Mouse (Mus musculus): ENCODE data around the gene Tgm3.

The Tgm3 gene

DNA sequence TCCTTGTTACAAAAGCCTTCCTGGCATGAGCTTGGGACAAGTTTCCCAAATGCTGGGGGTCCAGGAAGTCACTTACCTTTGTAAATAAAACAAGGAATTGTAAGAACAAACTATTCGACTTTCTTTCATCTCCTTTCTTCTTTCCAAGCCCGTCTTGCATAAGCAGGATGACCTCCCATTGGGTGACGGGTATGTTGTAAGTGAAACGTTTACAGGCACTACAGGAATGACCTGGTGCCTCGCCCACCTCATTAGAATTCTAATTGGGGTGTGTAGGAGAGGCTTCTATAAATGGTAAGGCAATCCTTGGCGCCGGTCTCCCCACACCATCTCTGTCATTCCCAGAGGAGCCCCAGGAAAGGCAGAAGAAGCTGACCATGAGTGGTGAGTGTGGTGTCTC, at the start of gene Tgm3:
TSS of gene Tgm3 (plus strand) at position 324 of the 400 bp plus-strand sequence.
- DNase-seq: no peak

DNA sequence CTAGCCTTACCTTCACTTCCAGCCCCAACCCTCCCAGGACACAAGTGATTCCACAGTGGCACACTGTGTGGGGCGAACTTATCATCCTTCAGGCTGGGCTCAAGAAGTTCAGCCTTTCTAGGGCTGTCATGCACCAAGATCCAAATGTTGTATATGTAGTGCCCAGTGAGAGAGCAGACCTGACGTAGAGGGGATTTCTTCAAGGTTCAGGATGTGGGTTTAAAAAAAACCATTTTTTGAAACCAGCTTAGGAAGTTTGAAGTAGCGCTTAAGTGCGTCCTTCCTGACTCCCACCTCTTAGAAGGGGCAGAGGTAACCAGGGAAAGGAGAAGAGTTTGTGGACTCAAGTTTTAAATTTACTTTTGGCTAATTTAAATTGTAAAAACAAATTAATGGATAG, 31.5 kb upstream of the Tgm3 start:
- no peak for DNase-seq

DNA sequence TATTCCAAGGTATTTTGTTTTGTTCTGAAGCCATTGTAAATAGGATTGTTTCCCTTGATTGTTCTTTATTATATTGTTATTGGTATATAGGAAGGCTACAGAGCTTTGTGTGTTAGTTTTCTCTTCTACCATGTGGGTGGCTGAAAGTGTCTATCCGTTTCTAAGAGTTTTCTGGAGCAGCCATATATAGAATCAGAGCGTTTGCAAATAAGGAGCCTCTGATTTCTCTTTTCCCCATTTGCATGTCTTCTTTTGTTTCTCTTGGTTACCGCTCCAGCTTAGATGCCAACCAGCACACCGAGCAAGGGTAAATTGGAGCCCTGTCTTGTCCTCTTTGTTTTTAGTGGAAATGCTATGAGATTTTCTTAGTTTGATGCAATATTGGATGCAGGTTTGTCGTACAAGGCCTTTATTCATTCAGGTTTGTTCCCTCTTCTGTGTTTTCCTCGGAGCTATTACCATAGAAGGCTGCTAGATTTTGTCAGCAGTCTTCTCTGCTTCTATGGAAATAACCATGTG, 24.6 kb upstream of the Tgm3 start:
- DNase-seq: no peak

DNA sequence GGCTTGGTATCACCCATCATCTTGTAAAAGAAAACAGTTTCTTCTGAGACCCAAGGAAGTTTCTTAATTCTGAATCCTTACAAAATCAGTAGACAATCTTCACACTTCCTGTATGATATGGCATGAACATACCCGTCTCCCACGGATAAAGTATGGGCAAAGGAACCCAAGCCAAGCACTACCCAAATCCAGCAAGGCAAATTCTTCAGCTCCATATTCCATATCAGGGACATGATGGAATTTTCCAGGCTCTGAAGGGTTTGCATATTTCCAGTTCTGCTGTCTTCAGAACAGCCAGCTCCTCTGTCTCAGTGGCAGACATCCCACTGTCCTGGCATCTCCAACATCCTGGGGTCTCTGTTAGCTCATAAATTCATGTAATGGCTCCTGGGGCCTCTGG, 22.5 kb upstream of the Tgm3 start:
- no peak for DNase-seq

DNA sequence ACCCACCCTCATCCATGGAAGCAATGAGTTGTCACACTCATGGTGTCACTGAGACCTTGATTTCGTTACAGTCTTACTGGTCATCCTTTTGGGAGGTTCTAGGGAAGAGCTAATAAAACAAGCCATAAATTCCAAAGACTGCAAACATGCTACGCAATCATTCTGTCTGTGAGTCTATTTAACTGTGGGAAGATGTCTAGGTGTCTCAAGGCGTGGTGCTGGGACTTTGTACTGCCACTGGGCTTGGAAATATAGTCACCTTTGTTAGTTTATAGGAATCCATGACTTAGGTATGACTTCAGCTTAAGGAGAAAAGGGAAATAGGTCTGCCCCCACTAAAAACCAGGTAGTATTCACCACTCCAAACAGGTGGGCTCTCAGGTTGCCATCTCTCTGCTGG, 17.7 kb upstream of the Tgm3 start:
- no peak for DNase-seq

DNA sequence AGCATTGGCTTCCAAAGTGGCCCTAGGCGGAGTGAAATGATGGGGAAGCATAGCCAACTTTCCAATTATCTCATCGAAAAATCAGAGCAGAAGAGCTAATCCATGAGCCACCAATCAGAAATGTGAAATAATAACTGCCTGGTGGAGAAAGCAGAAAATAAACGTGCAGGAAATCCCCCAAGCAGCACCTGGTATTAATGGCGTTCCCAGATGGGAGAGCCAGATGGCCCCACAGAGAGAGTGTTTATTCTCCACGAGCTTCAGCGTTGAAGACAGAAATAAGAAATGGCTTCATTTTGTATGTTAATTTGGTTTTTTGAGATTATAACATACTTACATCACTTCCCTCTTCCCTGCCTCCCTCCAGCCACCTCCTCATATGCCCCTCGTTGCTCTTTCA, 13.7 kb upstream of the Tgm3 start:
- DNase-seq: no peak

DNA sequence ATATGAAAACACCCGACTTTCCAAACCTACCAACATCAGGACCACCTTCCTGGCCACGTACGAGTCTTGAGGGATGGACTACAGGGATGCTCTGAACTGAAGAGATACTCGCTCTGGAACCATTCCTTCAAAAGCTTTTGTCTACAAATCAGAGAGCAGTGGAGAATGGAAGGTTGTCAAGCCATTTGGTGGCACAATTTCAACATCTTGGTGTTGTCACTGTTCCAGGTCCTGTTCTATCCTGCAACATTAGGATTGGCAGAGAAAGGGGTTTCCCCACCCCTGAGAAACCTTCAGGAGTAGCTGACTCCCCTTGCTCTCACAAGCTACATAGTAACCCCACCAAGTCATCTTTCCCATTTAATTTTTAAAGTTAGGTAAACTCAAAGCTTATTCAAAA, 12.9 kb upstream of the Tgm3 start:
- DNase-seq: no peak

DNA sequence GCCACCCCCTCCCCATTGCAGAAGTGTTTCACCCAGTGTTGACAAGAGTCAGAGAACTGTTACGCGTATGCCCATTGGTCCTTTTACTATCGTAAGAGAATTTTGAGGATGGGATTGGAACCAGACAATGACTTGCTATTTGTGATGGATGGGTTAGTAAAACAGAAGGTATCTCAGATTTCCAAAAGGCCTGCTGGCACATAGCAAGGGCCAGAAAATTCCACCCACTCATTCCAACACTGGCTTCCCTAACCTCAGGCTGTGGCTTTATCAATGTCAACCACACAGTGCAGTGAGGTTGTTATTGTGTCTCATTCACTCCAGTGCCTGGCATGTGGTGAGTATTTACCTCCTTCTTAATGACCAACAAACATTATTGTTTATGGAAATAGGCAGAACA, 11.5 kb upstream of the Tgm3 start:
- no peak for DNase-seq

DNA sequence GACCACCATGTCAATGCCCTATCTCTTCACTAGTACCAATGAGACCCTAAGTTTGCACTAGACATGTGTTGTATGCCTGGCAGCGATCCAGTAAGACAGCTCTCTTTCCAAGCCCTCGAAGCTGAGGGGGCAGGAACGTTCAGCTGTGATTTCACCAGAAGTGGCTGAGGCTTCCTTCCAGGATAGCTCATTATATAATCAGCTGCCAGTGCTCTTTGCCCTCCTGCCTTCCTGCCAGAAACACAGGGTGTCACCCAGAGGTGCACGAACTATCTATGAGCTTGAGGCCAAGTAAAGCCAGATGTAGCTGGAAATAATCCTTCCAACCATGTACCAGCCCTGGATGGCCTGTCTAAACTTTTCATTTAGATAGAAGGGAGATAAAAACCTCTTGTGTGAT, 8.1 kb upstream of the Tgm3 start:
- DNase-seq: peak; percentile 80 to 84

DNA sequence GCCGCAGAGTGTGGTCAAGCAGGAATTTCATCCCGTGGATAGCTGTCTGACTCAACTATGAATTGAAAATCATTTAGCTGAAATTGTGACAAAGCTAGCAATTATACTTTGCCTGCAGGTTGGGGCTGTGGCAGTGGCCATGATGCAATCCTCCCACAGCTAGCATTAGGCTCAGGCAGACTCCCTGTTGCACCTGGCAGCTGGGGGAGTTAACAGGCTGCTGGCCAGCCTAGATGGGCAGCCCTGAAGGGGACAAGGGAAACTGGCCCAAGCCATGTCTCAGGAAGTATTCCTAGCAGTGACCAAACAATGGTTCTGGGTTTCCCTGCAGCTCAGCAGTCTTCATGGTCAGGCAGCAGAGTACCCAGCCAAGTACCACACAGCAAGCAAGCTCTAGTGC, 2.8 kb upstream of the Tgm3 start:
- DNase-seq: no peak

DNA sequence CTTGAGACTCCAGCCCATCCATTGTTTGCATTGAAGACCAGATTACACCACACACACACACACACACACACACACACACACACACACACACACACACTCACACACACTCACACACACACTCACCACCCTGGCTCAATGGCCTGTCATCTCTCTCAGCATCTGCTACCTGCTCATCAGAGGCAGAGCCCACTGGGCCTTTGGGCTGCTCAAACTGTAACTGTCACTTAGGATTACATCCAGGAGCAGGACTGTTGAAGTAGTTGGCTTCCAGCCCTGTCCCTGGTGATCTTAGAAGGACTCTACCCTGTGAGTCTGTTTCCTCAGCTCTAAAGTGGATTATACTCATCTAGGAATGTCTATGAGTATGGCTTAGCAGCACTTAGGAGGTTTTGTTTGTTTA, 1.5 kb downstream of the Tgm3 start:
- no peak for DNase-seq

DNA sequence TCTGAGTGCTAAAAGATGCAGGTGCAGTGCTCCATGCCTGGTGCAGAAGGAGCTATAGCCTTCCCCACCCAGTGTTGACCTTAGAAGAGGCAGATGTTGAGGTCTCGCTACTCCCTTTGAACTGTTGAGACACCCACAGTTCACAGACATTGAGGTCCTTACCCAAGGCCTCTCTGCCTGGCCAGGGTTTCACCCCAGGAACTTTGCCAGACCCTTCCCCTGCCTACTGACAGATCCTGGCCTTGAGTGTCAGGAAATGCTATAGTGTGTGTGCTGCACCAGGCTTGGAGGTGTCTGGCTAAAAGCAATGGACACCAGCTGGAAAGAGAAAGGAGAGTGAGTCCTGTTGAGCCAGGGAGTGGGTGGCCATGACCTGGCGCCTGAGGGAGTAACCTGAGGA, 3.0 kb downstream of the Tgm3 start:
- DNase-seq: no peak

DNA sequence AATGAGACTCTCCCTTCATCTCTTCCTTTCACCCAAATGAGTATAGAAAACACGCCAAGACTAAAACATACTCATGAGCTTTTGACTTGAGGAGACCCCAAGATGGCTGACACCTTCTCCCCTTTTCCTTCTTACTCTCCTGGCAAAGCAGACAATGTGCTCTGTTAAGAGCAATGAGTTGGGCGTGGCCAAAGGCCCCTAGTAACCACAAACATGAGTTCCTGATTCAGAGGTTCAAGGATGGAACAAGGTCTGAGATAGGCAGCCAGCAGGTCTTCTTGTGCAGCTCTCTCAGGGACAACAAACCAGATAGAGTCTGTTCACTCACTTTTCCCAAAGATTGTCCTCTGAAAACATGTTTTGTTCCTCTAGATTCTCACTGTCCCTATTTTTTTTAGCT, 5.9 kb downstream of the Tgm3 start:
- no peak for DNase-seq

DNA sequence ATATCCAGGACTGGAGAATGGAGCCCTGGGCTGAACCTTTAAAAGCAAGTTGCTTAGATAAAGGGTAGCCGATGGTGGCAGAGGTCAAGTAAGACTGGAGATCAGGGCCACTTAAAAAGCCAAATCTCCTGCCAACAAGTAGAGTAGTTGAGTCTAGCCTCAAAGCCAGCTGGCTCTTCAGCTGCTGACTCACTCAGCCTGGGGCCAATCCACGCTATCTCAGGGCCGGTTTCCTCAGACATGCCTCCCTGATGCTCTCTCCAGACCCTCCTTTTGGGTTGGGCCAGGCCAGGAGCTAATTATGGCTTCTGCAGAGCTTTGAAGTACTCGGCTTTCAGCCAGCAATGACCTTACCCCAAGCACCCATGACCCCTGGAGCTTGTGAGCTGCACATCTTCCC, 15.7 kb downstream of the Tgm3 start:
- no peak for DNase-seq

DNA sequence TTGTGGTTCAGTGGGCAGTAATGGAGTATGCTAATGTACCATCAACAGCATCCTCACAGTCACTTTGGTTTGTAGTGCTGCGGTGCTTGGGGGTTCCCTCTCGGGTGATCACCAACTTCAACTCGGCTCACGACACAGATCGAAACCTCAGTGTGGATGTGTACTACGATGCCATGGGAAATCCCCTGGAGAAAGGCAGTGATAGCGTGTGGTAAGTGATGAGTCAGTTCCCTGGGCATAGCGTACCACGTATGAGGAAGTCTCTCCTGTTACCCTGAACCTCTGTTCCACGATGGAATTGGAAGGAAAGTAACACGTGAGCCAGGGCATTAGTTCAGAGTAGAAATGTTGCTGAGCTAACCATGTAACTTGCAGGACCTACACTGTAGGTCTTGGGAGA, 17.7 kb downstream of the Tgm3 start:
- no peak for DNase-seq

DNA sequence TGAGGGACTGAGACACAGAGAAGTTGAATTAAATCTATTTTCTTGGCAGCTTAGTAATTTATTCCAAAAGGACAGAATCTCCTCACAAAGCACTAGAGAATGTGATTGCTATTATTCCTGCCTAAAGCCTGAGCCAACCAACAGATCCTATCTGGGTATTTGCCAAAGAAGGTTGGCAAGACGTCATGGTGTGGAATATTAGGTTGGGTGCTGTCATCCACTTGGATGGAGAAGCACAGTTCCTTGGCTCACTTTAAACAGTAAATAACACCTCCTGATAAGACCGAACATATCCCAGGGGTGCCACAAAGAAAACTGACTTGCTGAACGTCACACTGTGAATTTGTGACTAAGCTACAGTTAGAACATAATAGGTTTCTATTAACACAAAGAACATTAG, 20.5 kb downstream of the Tgm3 start:
- DNase-seq: no peak

DNA sequence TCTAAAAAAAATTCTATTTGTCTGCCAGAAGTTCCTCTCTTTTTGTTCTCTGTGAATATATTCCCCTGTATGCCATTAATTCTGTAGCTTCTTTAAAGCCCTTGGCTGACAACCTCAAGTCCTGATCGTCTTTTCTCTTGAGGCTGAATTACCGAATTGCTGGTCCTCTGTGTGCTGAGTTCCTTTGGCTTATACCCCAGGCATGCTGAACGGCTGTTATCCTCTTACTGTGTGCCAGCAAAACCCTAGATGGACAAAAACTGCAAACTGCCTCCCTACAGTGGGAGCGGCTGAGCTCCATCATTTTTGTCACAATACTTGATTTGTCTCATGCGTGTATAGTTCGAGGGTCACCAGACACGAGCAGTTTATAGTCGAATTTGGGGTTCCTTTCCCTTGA, 24.7 kb downstream of the Tgm3 start:
- DNase-seq: no peak

DNA sequence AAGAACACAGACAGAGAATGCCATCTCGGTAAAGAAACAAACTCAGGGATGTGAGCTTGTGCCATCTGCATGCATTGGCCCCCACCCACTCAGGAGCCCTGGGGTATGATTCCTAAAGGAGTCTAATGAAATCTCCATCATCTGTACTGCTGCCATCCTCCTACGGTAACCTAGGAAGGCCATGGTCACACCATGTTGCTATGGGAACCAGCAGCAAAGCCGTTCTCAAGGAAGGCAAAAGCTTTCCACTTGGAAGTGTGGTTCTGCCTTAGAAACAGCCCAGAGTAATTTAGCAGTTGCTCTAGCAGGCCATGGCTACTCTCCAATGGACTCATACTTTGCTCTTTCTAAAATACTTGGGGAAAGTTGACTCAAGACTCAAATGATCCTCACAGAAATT, 26.8 kb downstream of the Tgm3 start:
- no peak for DNase-seq

DNA sequence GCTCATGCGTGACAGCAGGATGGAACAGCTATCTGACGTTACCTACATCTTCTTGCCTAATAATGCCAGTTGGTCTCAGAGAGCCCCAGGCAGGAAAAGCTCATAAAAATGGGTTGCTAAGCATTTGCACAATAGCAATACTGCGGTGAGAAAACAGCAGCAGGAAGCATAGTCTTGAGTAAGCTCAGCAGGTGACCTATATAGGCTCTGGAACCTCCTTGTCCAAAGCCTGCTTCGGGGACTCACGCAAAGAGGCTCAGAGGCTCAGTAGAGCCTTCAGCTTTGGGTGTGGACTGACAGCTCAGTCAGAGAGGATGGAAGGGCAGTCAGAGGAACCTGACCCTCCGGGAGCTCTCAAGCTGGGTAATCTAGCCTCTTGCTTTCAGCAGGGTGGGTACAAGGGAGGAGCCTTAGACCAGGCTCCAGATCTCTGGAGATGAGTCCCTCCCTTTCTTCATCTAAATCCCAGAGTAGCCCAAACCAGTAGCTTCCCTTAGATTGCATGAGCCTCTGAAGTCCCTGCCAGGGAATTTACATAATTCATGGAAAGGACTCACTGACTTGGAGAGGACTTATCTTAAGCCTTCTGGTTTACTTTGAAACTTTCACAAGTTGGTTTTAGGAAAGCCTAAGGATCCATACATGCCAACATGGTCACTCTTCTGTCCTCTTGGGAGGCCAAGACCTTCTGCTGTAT, 28.2 kb downstream of the Tgm3 start:
- DNase-seq: no peak

DNA sequence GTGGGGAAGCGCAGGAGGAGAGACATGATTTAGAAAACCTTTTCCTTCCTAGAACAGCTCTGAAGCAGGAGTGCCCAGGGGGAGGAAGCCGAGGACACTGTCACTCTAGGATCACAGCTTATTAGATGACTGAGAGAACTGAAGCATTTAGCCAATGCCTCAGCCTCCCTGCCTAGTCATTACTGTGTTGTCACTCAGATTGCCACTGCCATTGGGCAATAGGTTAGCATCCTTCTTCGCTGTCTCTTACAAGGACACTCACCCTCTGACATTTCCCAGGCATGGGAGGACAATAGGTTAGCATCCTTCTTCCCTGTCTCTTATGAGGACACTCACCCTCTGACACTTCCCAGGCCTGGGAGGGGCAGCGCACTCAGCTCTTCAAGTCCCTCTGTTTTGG, 31.7 kb downstream of the Tgm3 start:
- DNase-seq: no peak

DNA sequence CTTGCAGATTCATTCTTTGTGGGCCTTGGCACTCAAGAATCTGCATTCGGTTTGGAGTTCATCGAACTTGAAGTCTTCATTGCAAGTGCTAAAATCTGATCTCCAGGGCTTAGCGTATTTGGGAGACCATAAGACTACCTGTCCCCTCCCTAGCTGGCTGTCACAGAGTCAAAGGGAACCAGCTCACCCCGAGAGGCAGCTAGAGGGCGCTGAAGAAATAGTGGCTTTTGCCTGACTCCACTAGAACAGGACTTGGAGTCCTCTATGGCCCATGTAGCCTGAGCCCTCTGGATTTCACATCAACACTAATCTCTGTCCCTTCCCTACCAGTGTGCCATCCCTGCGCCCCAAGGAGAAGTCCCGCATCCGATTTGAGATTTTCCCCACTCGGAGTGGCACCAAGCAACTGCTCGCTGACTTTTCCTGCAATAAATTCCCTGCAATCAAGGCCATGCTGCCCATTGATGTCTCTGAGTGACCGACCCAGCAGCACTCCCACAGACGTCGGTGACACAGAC, 35.8 kb downstream of the Tgm3 start:
- no peak for DNase-seq

DNA sequence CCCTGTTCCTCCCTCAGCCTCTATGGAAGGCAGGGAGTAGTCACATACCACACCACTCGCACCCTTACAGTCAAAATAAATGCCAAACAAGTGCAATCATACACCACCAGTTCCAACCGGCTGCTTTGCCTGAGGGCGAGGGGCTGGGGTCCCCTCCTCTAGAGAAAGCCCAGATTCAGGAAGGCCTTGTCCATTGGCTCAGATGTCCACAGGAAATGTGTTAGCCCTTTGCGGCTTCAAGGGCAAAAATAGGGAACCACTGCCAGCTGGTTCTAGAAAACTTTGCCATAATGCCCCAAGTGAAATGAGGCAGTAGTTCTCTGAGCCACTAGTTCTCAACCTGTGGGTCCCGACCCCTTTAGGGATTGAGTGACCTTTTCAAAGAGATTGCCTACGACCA, 36.6 kb downstream of the Tgm3 start:
- no peak for DNase-seq

DNA sequence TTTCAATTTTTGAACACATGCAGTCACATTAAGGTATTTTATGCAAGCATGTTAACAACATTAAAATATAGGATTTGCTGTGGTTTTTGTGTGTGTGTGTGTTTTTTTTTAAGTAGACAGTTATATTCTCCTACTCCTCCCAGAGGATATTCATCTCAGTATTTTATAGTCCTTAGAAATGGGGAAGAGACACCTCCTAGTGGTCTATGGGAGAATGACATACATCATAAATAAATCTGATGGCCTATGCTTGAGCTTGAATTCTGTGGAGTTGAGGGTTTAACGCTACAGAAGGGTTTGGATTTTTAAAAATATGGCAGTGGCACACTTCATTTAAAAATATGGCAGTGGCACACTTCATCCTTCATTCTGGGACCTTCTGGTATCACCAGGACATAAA, 46.0 kb downstream of the Tgm3 start:
- no peak for DNase-seq

DNA sequence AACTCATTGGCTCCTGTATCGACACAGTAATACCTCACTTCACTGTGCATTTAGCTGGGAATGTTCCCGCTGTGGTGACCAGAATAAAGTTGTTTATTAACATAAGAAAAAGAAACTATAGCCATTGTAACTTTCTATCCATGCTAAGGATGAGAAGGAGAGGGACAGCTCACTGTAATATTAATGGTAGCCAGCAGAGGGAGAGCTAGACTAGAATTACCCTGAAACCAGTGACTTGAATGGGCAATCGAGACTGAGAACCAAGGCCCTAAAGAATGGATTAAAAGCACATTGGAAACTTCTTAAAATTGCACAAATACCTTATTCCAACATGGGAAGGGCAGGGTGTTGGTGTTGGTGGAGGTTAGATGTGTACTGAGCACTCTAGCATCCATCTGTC, 56.1 kb downstream of the Tgm3 start:
- DNase-seq: peak in 1 of 2 experiments; percentile 30

DNA sequence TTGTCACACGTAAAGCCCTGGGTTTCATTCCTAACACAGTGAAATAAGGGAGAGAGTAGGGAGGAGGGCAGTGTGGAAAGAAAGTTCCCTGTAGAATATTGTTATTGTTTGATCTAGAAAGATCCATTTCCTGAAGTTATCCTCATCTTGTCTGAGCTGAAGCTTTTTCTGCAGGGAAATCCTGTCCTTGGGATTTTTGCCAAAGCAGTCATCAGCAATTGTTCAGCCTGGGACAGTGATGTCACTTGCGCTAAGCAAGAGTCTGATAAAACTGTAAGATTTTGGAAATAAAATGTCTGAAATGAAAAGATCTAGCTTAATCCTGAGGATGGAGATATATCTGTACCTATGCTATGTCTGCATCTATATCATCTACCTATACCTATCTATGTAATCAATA, 58.2 kb downstream of the Tgm3 start:
- DNase-seq: no peak
